Comparison of ENCODE assay signal across 33 mouse cellular contexts in the genomic region with DNA sequence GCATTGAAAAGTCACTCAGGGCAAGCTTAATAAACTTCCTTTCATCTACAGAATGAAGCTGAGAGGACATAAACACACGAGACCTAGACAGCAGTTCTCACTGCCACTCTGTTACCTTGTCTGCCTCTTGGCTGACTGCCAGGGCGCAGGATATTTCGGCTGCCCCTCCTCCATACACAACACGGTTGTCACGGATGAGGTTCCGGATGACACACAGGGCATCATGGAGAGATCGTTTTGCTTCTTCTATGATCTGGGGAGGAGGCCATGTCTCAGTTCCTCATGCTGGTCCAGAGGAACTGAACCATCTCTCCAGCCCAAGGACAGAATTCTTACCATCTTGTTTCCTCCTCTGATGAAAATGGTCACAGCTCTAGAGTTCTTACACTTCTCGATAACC. TPM values are rescaled to one million over a fixed set of nuclear protein-coding genes. Genes with fewer than 3 reads are reported as not detected.
"Had no signal": no experiment of that assay in that cellular context is flagged by ENCODE, and none has a peak within 500 bp of the region (broad histone marks: within the 10 kb centered on the region; RNA-seq: fewer than 3 reads in every experiment).

No protein-coding gene starts in this region.

- H3K9ac ChIP-seq: heart, embryonic 12.5 days; heart, embryonic 13.5 days; heart, embryonic 15.5 days; hindbrain, embryonic 12.5 days; hindbrain, embryonic 13.5 days; hindbrain, embryonic 14.5 days; hindbrain, embryonic 15.5 days; intestine, embryonic 15.5 days; kidney, embryonic 15.5 days had no signal

- ATAC-seq: hindbrain, embryonic 16.5 days; hindbrain, postnatal 0 days; inflammation-experienced regulatory T-cells, adult 6 months; intestine, embryonic 15.5 days; intestine, embryonic 16.5 days; intestine, postnatal 0 days had no signal

- H3K27ac ChIP-seq: heart, embryonic 10.5 days; heart, embryonic 13.5 days; heart, embryonic 15.5 days; hindbrain, embryonic 10.5 days; hindbrain, embryonic 12.5 days; hindbrain, embryonic 13.5 days; hindbrain, embryonic 14.5 days; hindbrain, embryonic 15.5 days; hindbrain, postnatal 0 days; intestine, embryonic 15.5 days; kidney, embryonic 15.5 days; kidney, postnatal 0 days; layer of hippocampus, adult 2 months had no signal

- H3K9me3 ChIP-seq: heart, embryonic 10.5 days; heart, embryonic 12.5 days; heart, embryonic 13.5 days; heart, embryonic 15.5 days; hindbrain, embryonic 10.5 days; hindbrain, embryonic 12.5 days; hindbrain, embryonic 13.5 days; hindbrain, embryonic 15.5 days; intestine, embryonic 15.5 days; kidney, embryonic 15.5 days had no signal

- H3K4me3 ChIP-seq: heart, embryonic 10.5 days; heart, embryonic 12.5 days; heart, embryonic 13.5 days; heart, embryonic 15.5 days; hindbrain, embryonic 10.5 days; hindbrain, embryonic 12.5 days; hindbrain, embryonic 13.5 days; hindbrain, embryonic 15.5 days; intestine, embryonic 15.5 days; kidney, embryonic 15.5 days; layer of hippocampus, adult 2 months had no signal

- H3K4me2 ChIP-seq: heart, embryonic 11.5 days; heart, embryonic 12.5 days; heart, embryonic 13.5 days; heart, embryonic 15.5 days; hindbrain, embryonic 12.5 days; hindbrain, embryonic 13.5 days; hindbrain, embryonic 14.5 days; hindbrain, embryonic 15.5 days; intestine, embryonic 15.5 days; kidney, embryonic 15.5 days had no signal

- DNase-seq: heart, postnatal 10 days; heart, postnatal 14 days; heart, postnatal 36 days; heart, postnatal 4 days; kidney, adult 11 months; kidney, adult 18-20 months; kidney, adult 8-10 months; kidney, adult 9 months; kidney, postnatal 10 days; kidney, postnatal 14 days; kidney, postnatal 36 days; kidney, postnatal 4 days; layer of hippocampus, adult 9-11 months; layer of hippocampus, postnatal 36 days had no signal

- H3K4me1 ChIP-seq: hindbrain, embryonic 10.5 days; hindbrain, embryonic 12.5 days; hindbrain, embryonic 13.5 days; hindbrain, embryonic 15.5 days; intestine, embryonic 15.5 days had no signal

- H3K27me3 ChIP-seq: heart, embryonic 12.5 days; heart, embryonic 13.5 days; heart, embryonic 15.5 days; hindbrain, embryonic 12.5 days; hindbrain, embryonic 13.5 days; hindbrain, embryonic 15.5 days; intestine, embryonic 15.5 days; kidney, embryonic 15.5 days had no signal

RNA-seq across cellular contexts. Expression of gene Cmbl, which starts 27.3 kb away (rescaled TPM):
- polyA plus RNA-seq: inflammation-experienced regulatory T-cells, adult 6 months had no signal
